Mouse (Mus musculus) megakaryocyte, embryonic 14.5 days (primary cell): ENCODE data around the gene Gm48551.

Source experiments
- FLI1 ChIP-seq: IDR thresholded peaks from 2 replicates; pipeline ENCODE4 v1.6.1; 2012; ENCODE audit warnings: low read length, inconsistent platforms, mixed read lengths
- GATA1 ChIP-seq: IDR thresholded peaks from 3 replicates; pipeline ENCODE4 v1.6.1; 2012; ENCODE audit warnings: mixed read lengths, low read length, inconsistent platforms, borderline replicate concordance

DNA sequence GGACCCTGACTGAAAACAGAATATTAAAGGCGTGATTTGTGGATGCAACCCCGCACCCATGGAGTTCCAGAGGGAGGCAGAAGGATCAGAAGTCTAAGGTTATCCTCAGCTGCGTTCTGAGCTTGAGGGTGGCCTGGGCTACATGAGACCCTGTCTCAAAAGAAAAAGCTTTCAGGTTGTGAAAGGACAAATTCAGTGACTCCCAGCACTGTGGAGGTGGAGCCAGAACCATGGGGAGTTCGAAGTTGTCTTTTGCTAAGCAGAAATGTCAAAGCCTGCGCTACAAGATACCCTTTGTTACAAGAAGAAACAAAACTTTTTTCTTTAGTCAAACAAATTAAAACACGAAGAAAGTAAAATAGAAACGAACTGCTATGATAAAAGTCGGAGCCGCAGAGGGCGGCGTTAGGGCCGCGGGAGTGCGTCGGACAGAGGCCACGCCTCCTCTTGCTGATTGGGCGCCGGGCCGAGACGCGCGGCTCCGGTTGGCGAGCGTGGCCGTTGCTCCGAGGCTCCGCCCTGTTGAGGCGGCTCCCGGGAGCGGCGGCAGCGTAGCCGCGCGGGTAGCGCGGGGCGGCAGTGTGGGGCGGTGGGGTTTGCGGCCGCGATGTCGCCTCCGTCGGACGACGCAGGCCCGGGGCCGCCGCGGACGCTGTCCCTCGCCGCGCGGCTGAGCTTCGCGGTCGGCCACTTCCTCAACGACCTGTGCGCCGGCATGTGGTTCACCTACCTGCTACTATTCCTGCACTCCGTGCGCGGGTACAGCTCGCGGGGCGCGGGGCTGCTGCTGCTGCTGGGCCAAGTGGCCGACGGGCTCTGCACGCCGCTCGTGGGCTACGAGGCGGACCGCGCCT is 27.0 kb upstream of the Gm48551 start, which contains the start of gene Mfsd12:
- no peak for TF ChIP-seq GATA1
- no peak for TF ChIP-seq FLI1
